Mouse (Mus musculus) ES-Bruce4 (cell line): ENCODE measurements around the gene Bag3.

ENCODE experiments used
- CTCF ChIP-seq: IDR thresholded peaks from one replicate; pipeline ENCODE4 v1.8.1; 2011; ENCODE audit warnings: low read depth, low read length
- EP300 ChIP-seq: IDR thresholded peaks from 2 replicates; pipeline ENCODE4 v1.6.1; 2011; ENCODE audit warnings: low read depth, low read length; ENCODE audit not compliant: insufficient read depth

- TF ChIP-seq EP300 = no peak
- TF ChIP-seq CTCF = no peak
Measured at GRCm38 (mm10) chr7:128583213-128583948, 60.0 kb downstream of the Bag3 start.
